Mouse (Mus musculus): ENCODE results near the gene Clcn1. TPM values are rescaled to one million over a fixed set of nuclear protein-coding genes. Genes with fewer than 3 reads are reported as not detected.
A peak's percentile ranks its signal among the peaks of the same experiment; 100 is the strongest.

Gene Clcn1
- total RNA-seq (2021), result 1 to 10 TPM; 4.8 to 6.0 TPM
- long read RNA-seq, experiment 1, result 0 reads
- long read RNA-seq, experiment 2, result 0 reads

DNA sequence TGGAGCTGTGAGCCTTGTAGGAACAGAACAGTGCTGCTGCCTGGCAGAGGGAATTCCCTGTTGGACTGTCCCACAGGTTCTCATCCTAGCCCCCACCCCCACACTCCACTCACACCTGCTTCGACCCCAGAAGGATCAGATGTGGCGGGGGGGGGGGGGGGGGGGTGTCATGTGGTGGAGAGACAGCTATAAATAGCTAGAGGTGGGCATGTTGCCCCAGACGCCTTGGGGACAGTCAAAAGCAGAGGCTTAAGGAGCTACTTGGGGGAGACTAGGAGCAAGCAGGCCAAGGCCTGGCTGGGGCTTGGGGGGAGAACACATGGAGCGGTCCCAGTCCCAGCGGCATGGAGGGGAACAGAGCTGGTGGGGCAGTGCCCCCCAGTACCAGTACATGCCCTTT is at the start of gene Clcn1:
TSS of gene Clcn1 (plus strand) at position 238 of the 400 bp plus-strand sequence.
- H3K27ac ChIP-seq, result no peak within 1 kb of the TSS
- H3K4me3 ChIP-seq, result no peak within 1 kb of the TSS
- no peak for TF ChIP-seq CTCF (conservative IDR thresholded peaks at IDR 0.05)
- DNase-seq (ENCODE audit: low spot score in 2 of 2), result no peak

DNA sequence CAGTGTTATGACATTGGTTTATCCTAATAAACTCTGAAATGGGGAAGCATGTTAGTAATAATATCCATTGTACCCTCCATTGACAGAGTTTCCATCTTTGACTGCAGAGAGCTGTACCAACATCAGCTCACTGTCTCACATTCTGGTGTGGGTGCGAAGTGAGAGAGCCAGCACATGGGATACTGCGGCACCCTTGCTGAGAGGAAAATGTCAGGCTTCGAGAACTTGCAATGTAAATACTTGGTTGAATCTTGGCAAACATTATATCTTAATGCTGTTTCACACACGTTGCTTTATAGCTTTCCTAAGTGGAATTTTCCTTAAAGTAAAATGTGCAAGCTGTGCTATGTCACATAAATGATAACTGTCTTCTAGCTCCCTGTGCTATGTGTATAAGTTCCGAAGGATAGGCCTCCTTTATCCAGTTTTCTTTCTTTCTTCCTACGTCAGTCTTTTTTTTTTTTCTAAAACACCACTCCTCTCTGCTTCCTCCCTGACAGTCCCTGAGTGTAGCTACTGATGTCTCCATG is 49.1 kb upstream of the Clcn1 start:
- Histone ChIP-seq H3K4me3 (no peak overlapping the region), H3K27ac (no peak overlapping the region)
- DNase-seq (ENCODE audit: low spot score in 2 of 2), result no peak
- no peak for TF ChIP-seq CTCF (conservative IDR thresholded peaks at IDR 0.05)

DNA sequence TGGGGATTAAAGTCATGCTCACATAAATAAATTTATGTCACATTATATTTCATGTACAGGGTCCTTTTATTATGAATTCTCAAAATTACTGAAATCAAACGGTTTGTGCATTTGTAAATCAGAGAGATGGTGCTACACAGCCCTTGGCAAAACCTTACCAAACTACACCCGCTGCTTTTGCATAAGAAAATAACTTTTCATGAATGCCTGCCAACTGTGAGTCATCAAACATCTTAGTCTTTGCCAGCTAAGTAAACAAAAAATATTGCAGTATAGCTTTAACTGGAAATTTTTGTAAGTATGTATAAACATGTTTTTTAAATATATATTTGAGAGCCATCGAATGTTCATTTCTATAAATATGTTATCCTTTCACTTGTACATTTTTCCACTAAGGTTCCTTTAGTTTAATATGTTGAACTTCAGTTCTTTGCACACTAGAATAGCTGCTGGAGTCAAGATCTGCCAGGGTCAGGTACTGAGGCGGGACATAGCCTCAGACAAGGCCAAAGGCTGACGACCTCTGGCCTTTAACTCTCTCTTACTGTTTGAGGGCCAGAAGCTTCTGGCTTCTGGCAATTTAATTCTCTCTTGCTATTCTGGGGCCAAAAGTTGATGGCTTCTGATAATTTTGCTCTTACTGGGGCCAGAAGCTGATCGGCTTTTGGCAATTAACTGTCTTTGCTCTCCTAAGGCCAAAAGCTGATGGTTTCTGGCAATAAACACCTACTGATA is 45.0 kb upstream of the Clcn1 start:
- no peak overlapping the region for H3K27ac ChIP-seq
- no peak overlapping the region for H3K4me3 ChIP-seq
- TF ChIP-seq CTCF (conservative IDR thresholded peaks at IDR 0.05), result no peak
- DNase-seq (ENCODE audit: low spot score in 2 of 2), result no peak

DNA sequence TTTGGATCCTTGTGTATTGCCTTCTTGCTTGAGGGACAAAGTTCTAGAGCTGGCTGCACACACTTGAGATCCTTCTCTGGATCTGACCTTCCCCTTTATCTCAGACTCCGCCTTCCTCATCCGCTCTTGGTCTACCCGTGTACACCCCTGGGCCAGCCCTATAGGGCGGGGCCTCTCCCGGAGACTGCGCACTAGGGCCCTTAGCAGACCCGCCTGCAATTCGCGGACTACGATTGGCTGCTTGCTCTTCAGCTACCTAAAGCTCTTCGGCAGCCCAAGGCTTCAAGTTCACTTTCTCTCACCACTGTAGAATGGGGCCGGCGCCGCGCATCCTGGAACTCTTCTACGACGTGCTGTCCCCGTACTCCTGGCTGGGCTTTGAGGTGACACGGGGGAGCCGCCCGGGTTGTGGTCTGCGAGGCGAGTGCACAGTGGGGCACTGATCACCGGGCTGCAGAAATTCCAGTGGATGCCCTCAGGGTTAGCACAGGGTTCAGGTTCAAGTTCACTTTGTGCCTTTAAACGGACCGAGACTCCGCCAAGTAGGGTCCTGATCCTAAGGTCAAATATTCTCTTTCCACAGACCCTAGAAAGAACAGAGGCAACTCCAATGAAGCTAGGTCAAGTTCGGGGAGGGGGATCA is 40.7 kb upstream of the Clcn1 start, which contains the start of gene Gstk1:
TSS of gene Gstk1 (plus strand) at position 225 of the 643 bp plus-strand sequence.
- Histone ChIP-seq H3K27ac (peak within 1 kb of the TSS; percentile 75), H3K4me3 (peak within 1 kb of the TSS; percentile 70)
- TF ChIP-seq CTCF (conservative IDR thresholded peaks at IDR 0.05), result no peak
- peak; percentile 61 to 75 for DNase-seq (ENCODE audit: low spot score in 2 of 2)

DNA sequence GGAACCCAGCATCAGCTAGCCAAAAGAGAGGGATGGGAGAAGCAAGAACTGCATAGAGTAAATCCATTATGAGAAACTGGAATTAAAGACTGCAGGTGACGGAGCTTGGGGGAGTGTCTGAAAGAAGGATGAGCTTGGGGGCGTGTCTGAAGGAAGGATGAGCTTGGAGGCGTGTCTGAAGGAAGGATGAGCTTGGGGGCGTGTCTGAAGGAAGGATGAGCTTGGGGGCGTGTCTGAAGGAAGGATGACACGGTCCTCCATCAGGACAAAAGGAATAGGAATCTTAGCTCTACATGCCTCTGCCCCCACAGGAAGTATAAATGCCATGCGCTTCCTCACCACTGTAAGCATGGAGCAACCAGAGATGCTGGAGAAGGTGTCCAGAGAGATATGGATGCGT is 39.3 kb upstream of the Clcn1 start:
- TF ChIP-seq CTCF (conservative IDR thresholded peaks at IDR 0.05), result no peak
- no peak for DNase-seq (ENCODE audit: low spot score in 2 of 2)
- Histone ChIP-seq H3K4me3 (no peak overlapping the region), H3K27ac (no peak overlapping the region)

DNA sequence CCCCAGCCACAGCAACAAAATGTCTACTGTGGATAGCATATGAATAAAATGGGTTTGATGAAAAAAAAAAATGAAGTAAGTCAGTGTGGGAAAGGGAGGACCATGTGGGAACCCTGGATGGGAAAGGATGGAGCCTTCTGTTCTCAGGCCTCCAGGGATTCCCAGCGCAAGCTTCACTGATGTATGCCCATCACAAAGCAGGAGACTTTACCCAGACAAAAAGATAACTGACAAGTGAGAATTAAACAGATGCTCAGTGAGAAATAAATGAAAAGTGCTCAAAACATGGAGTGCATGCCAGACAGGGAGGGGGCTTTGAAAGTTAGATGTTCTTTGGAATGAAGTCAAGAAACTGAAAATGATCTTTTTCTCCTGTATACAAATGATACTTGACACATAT is 38.5 kb upstream of the Clcn1 start:
- no peak for TF ChIP-seq CTCF (conservative IDR thresholded peaks at IDR 0.05)
- H3K4me3 ChIP-seq, result no peak overlapping the region
- H3K27ac ChIP-seq, result no peak overlapping the region
- DNase-seq (ENCODE audit: low spot score in 2 of 2), result no peak

DNA sequence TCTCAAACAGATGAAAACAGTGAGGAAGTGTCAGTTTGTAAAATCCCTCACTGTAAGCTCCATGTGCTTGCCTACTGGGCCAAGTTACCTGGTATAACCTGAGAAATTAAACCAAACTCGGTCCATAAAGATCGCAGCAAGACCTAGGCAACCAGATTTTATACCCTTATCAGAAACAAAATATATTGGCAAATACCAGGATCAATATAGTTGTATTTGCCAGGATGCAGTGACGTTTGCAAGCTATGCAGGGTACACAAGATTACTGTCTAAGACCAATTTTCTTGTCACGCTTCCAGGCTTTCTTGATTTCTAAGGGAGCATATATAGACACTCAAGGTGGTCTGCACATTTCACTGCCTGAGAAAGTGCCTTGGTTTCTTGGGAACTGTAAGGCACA is 34.7 kb upstream of the Clcn1 start:
- no peak for TF ChIP-seq CTCF (conservative IDR thresholded peaks at IDR 0.05)
- Histone ChIP-seq H3K4me3 (no peak overlapping the region), H3K27ac (no peak overlapping the region)
- DNase-seq (ENCODE audit: low spot score in 2 of 2), result no peak

DNA sequence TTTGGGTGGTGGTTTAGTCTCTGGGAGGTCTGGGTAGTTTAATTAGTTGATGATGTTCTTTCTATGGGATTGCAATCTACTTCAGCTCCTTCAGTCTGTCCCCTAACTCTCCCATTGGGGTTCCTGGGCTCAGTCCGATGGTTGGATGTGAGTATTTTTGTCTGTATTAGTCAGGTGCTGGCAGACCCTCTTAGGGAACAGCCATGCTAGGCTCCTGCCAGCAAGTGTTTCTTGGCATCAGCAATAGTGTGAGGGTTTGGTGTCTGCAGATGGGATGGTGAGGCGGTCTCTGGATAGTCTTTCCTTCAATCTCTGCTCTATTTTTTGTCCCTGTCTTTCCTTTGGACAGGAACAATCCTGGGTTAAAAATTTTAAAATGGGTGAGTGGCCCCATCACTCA is 33.4 kb upstream of the Clcn1 start:
- TF ChIP-seq CTCF (conservative IDR thresholded peaks at IDR 0.05), result no peak
- no peak overlapping the region for H3K4me3 ChIP-seq
- no peak for DNase-seq (ENCODE audit: low spot score in 2 of 2)
- no peak overlapping the region for H3K27ac ChIP-seq

DNA sequence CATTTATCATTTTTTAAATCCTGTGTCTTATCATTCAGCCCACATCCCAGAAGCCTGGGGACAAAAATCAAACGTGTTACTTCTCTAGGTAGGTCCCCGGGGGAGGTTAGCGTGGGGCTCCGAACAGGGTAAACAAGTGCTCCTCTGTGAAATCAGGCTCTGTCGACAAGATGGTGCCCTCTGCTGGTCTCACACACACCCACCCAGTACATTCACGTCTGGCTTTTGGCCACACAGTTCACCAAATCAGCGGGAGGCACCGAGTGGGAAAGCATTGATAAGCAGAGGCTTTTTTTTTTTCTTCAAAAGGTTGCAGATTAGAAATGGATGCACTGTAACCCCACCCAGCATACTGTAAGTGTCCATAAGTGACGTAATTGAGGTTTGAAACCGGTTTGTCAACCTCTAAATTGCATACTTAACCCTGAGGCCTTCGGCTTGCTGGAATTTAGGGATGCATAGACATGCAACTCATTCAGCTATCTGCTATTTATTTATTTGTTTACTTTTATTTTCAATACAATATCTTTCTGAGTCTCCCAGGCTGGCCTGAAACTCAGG is 29.1 kb upstream of the Clcn1 start:
- Histone ChIP-seq H3K4me3 (no peak overlapping the region), H3K27ac (no peak overlapping the region)
- DNase-seq (ENCODE audit: low spot score in 2 of 2), result peak; percentile 41 to 50
- peak; percentile 81 for TF ChIP-seq CTCF (conservative IDR thresholded peaks at IDR 0.05)

DNA sequence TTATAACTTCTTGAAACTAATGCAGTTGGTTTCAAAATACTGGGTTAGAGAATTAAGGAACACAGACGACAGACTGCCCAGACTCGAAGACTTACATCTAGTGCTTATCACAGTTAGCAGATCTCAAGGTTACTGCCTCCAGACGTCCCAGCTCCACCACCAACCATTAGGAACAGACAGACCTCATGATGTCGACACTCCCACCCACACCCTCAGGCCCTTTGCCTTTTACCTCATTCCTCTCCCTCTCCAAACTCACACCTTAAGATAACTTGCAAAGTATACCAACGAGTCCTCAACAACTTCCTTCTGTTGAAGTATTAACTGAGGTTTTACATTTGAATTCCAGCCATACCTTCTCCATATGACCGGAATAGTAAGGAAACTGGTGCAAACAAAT is 26.1 kb upstream of the Clcn1 start:
- TF ChIP-seq CTCF (conservative IDR thresholded peaks at IDR 0.05), result no peak
- Histone ChIP-seq H3K27ac (no peak overlapping the region), H3K4me3 (no peak overlapping the region)
- no peak for DNase-seq (ENCODE audit: low spot score in 2 of 2)

DNA sequence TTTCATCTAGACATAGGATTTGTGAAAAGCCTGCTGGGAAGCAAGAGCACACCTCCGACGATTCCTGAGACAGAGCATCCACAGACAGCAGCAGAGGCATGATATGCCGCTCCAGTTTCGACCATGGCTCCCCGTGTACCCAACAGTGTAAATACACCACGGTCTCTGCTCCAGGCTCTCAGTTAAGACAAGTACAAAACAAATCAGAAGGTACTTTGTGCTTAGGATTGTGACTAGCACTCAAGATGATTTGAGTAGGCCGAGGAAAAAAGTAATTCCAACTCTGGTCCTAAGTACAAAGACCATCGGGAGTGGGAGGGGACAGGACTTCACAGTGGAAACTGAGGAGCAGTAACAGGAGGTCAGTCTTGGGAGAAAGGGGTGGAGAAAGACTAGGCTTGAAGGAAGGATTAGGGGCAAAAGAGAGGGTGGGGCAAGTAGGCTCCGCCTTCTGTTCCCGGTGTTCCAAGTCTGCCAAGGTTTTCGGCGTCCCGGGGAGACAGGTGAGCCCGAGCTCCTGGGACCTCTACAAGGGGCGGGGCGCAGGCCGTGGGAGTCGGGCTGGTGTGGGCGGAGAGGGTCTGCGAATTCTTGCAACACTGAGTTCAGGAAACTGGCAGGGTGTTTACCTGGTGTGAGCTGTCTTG is 24.8 kb upstream of the Clcn1 start, which contains the start of gene Tmem139:
TSS of gene Tmem139 (plus strand) at position 447 of the 647 bp plus-strand sequence.
- H3K4me3 ChIP-seq, result no peak within 1 kb of the TSS
- TF ChIP-seq CTCF (conservative IDR thresholded peaks at IDR 0.05), result no peak
- no peak for DNase-seq (ENCODE audit: low spot score in 2 of 2)
- H3K27ac ChIP-seq, result no peak within 1 kb of the TSS

DNA sequence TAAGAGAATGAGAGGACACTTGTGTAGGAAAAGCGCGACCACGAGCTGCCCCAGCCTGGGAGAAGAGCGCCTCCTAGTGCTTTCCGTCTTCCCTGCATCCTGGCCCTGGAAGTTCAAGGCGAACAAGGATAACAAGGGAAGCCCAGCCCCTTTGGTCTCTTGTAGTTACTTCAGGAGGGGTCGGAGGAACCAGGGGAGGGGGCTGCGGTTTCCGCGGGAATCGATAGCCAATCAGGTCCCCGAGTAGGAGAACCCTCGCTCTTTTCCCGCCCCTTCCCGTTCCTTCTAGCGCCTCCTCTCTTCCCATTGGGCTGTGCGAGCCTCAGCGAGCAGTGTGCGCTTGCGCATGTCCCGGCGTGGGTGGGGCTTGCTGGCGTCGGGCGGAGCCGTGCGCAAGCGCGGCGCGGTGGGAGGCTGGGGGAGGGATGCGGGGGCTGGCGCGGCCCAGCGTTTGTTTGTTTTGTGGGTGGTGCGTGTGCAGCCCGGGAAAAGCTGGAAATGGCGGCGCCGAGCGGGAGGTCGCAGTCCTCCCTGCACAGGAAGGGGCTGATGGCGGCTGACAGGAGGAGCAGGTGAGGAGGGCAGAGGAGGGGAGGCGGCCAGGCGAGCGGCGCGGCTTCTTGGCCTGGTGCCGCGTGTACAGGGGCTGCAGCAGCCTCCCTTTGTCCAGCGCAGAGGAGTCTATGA is 21.7 kb upstream of the Clcn1 start, which contains the start of gene Casp2:
TSS of gene Casp2 (plus strand) at position 360 of the 687 bp plus-strand sequence.
- peak within 1 kb of the TSS; percentile 73 for H3K4me3 ChIP-seq
- peak; percentile 96 for TF ChIP-seq CTCF (conservative IDR thresholded peaks at IDR 0.05)
- peak within 1 kb of the TSS; percentile 94 for H3K27ac ChIP-seq
- DNase-seq (ENCODE audit: low spot score in 2 of 2), result peak; percentile 98 to 99

Measured in layer of hippocampus, adult 2 months (tissue).